Mouse (Mus musculus) kidney, adult 2 months (tissue): ENCODE measurements at regions not wholly inside any gene's neighbourhood (a gene's known extent, or its start where the extent isn't known, plus 50 kb on each side); places are given as distances from the start of the nearest gene placed in this dataset.

Experiments used
- CTCF ChIP-seq: fragments of 200-500 bp; conservative IDR thresholded peaks from 2 replicates; pipeline ENCODE4 v1.5.1; 2011; ENCODE audit warnings: low read depth, mild to moderate bottlenecking, control low read depth, low read length, moderate library complexity, mixed read lengths; ENCODE audit not compliant: insufficient read depth, insufficient read length
- POLR2A ChIP-seq: fragments of 200-500 bp; IDR thresholded peaks from one replicate; pipeline ENCODE4 v1.6.1; 2011; ENCODE audit warnings: low read depth, low read length, control low read depth

- no peak for TF ChIP-seq POLR2A
- no peak for TF ChIP-seq CTCF
Observed at GRCm38 (mm10) chr5:85598164-85598563, 467.2 kb downstream of the Cenpc1 start.
